Mouse (Mus musculus): ENCODE results near the gene Tnni1. TPM values are rescaled to one million over a fixed set of nuclear protein-coding genes. Genes with fewer than 3 reads are reported as not detected.
A peak's percentile ranks its signal among the peaks of the same experiment; 100 is the strongest.

Gene Tnni1
- total and polyA plus RNA-seq, 2 experiments from 2014 or later, result 0.57 TPM; not detected in 1

DNA sequence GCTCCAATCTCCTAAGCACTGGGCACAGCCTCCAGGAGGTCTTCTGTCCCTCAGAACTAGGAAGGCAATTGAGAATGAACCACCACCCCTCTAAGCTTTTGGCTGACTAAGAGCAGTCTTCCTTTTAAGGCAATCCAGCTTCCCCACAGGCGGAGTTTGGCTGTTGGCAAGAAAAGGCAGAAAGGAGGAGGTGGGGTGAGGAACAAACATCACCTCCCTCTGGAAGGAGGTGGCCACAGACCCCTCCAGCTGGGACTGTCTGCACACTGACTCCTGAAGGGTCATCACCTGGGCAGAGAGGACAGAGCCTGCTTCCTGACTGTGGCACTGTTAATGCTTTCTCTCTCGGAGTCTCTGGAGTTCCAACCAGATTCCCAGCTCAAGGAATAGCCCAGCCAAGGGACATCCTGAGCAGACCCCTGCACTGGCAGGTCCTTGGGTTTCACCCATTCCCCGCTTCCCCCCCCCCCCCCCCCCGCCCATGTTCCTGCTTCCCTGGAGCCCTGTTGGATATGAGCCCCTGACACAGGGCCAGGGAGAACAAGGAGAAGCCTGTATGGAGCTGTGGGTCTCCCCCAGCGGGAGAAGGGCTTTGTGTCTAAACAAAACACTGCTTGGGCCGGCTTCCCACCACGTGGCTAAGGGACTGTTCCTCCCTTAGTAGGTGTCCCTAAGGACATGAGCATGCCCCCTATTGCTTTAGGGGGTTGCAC lies 44.9 kb upstream of the Tnni1 start:
- WGBS, result 39% methylated on average over 5 of the region's 7 CpGs
- Histone ChIP-seq H3K36me3 (ENCODE audit: insufficient read depth, low read length) (no peaks in the 10 kb centered on the region), H3K9me3 (ENCODE audit: low read length) (no peaks in the 10 kb centered on the region), H3K4me3 (ENCODE audit: low read depth, low read length) (no peak overlapping the region), H3K4me1 (ENCODE audit: insufficient read depth, low read length) (no peaks in the 10 kb centered on the region), H3K9ac (replicated peaks; ENCODE audit: low read length, poor library complexity, severe bottlenecking) (no peak overlapping the region), H3K27ac (ENCODE audit: low read depth, low read length) (peak overlapping the region; percentile 32; the same call in 1 of the 2 replicates), H3K4me2 (ENCODE audit: low read depth, low read length, poor library complexity, severe bottlenecking) (no peak overlapping the region), H3K27me3 (ENCODE audit: insufficient read depth, low read length) (no peaks in the 10 kb centered on the region)
- peak; percentile 80 for DNase-seq (ENCODE audit: low spot score)
- peak; percentile 79 for ATAC-seq (ENCODE audit: low FRiP score)
- no peak for TF ChIP-seq CTCF (IDR thresholded peaks at IDR 0.05)

DNA sequence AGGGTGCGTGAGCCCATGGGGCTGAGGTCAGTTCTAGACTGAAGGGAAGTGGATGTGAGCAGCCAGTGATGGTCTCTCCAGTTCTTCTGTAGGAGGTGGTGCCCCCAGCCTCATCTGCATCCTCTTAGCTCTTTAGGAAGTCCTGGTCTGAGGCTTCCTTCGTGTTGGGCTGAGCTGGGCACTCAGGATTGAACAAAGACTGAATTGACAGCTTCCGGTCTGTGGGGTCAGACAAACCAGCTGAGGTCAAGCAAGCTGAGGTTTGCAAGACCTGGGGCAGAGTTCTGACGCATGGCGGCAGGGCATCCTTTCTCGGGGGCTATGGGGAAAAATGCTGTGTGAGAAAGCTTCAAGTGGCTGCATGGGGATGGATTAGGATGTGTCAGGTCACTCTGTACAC lies 43.8 kb upstream of the Tnni1 start:
- H3K36me3 ChIP-seq (ENCODE audit: insufficient read depth, low read length), result no peaks in the 10 kb centered on the region
- H3K4me1 ChIP-seq (ENCODE audit: insufficient read depth, low read length), result no peaks in the 10 kb centered on the region
- no peaks in the 10 kb centered on the region for H3K27me3 ChIP-seq (ENCODE audit: insufficient read depth, low read length)
- no peak overlapping the region for H3K27ac ChIP-seq (ENCODE audit: low read depth, low read length)
- H3K9ac ChIP-seq (replicated peaks; ENCODE audit: low read length, poor library complexity, severe bottlenecking), result no peak overlapping the region
- TF ChIP-seq CTCF (IDR thresholded peaks at IDR 0.05), result no peak
- no peak overlapping the region for H3K4me3 ChIP-seq (ENCODE audit: low read depth, low read length)
- 40% methylated on average over 6 of the region's 6 CpGs for WGBS
- ATAC-seq (ENCODE audit: low FRiP score) (no peak), DNase-seq (ENCODE audit: low spot score) (no peak)
- no peak overlapping the region for H3K4me2 ChIP-seq (ENCODE audit: low read depth, low read length, poor library complexity, severe bottlenecking)
- H3K9me3 ChIP-seq (ENCODE audit: low read length), result no peaks in the 10 kb centered on the region

DNA sequence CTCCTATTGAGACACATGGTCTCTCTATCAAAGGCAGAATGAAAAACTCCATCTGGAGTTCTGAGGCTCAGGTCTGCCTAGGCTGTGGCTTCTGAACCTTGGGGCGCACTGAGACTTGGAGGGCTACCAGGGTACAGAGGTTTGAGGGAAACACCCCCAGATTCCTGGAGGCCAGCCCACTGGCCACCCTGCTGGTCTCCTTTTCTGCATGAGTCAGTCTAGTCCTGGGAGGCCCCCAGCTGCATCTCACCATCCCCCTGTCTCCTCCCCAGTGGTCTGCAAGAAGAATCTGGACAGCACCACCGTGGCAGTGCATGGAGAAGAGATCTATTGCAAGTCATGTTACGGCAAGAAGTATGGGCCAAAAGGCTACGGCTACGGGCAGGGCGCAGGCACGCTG lies 34.2 kb upstream of the Tnni1 start:
- no peak for TF ChIP-seq CTCF (IDR thresholded peaks at IDR 0.05)
- no peaks in the 10 kb centered on the region for H3K9me3 ChIP-seq (ENCODE audit: low read length)
- H3K4me2 ChIP-seq (ENCODE audit: low read depth, low read length, poor library complexity, severe bottlenecking), result no peak overlapping the region

DNA sequence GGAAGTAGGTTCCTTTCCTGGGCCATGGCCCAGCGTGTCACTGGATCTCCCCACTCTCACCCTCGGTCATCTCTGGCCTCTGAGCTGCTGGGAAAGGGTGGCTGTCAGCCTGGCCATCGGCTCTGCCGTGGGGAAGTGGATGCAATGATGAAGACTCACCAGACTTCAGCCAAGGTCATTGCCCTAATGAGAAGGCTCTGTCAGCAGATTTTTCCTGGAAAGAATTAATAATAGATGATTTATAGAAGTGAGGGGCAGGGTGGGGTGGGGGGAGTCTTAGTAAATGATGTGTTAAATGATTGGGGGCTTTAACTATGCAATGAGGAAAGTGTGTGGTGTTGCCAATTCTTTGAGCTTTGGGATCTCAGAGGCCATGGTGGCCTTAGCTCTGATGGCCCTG lies 33.0 kb upstream of the Tnni1 start:
- WGBS, result 81% methylated on average over 4 of the region's 4 CpGs
- Histone ChIP-seq H3K27ac (ENCODE audit: low read depth, low read length) (no peak overlapping the region), H3K36me3 (ENCODE audit: insufficient read depth, low read length) (no peaks in the 10 kb centered on the region)

More for the DNA sequence above, 34.2 kb upstream of the Tnni1 start:
- ATAC-seq (ENCODE audit: low FRiP score), result no peak
- Histone ChIP-seq H3K4me1 (ENCODE audit: insufficient read depth, low read length) (no peaks in the 10 kb centered on the region), H3K36me3 (ENCODE audit: insufficient read depth, low read length) (no peaks in the 10 kb centered on the region), H3K9ac (replicated peaks; ENCODE audit: low read length, poor library complexity, severe bottlenecking) (no peak overlapping the region), H3K27ac (ENCODE audit: low read depth, low read length) (no peak overlapping the region), H3K4me3 (ENCODE audit: low read depth, low read length) (no peak overlapping the region), H3K27me3 (ENCODE audit: insufficient read depth, low read length) (no peaks in the 10 kb centered on the region; the same call in 1 of the 2 replicates)
- WGBS, result 89% methylated on average over 7 of the region's 7 CpGs
- DNase-seq (ENCODE audit: low spot score), result no peak

DNA sequence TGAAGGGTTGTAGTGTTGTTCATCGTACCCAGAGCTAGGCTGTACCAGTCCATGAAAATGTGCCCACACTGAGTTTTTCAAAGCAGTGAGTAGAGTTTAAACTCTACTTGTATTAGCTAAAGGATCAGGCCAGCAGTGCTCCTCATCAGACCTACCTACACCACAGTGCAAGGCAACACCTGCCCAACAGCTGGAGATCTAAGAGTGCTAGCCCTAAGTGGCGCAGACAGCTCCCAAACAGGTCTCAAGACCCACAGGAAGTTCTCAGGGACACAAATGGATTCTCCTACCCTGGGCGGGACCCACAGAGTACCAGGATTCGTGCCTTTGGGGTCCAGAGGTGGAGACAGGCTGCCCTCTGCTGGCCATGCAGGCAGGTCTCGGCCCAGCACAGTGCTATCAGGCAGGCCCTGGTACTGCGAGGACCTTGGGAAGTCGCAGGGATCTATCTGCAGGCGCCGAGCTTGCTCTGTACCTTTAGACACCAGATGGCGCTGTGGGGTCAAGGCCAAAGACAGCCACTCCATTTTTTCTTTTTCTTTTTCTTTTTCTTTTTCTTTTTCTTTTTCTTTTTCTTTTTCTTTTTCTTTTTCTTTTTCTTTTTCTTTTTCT lies 26.4 kb upstream of the Tnni1 start:
- DNase-seq (ENCODE audit: low spot score), result peak; percentile 95
- Histone ChIP-seq H3K27me3 (ENCODE audit: insufficient read depth, low read length) (no peaks in the 10 kb centered on the region), H3K9me3 (ENCODE audit: low read length) (no peaks in the 10 kb centered on the region), H3K9ac (replicated peaks; ENCODE audit: low read length, poor library complexity, severe bottlenecking) (no peak overlapping the region), H3K4me3 (ENCODE audit: low read depth, low read length) (no peak overlapping the region), H3K36me3 (ENCODE audit: insufficient read depth, low read length) (no peaks in the 10 kb centered on the region), H3K4me1 (ENCODE audit: insufficient read depth, low read length) (no peaks in the 10 kb centered on the region), H3K4me2 (ENCODE audit: low read depth, low read length, poor library complexity, severe bottlenecking) (no peak overlapping the region), H3K27ac (ENCODE audit: low read depth, low read length) (no peak overlapping the region)
- ATAC-seq (ENCODE audit: low FRiP score), result peak; percentile 97
- 14% methylated on average over 10 of the region's 10 CpGs for WGBS
- peak; percentile 96 for TF ChIP-seq CTCF (IDR thresholded peaks at IDR 0.05)

More for the DNA sequence above, 33.0 kb upstream of the Tnni1 start:
- DNase-seq (ENCODE audit: low spot score) (no peak), ATAC-seq (ENCODE audit: low FRiP score) (no peak)
- TF ChIP-seq CTCF (IDR thresholded peaks at IDR 0.05), result no peak
- Histone ChIP-seq H3K27me3 (ENCODE audit: insufficient read depth, low read length) (no peaks in the 10 kb centered on the region; the same call in 1 of the 2 replicates), H3K9ac (replicated peaks; ENCODE audit: low read length, poor library complexity, severe bottlenecking) (no peak overlapping the region), H3K4me2 (ENCODE audit: low read depth, low read length, poor library complexity, severe bottlenecking) (no peak overlapping the region), H3K4me3 (ENCODE audit: low read depth, low read length) (no peak overlapping the region), H3K9me3 (ENCODE audit: low read length) (no peaks in the 10 kb centered on the region), H3K4me1 (ENCODE audit: insufficient read depth, low read length) (no peaks in the 10 kb centered on the region)

DNA sequence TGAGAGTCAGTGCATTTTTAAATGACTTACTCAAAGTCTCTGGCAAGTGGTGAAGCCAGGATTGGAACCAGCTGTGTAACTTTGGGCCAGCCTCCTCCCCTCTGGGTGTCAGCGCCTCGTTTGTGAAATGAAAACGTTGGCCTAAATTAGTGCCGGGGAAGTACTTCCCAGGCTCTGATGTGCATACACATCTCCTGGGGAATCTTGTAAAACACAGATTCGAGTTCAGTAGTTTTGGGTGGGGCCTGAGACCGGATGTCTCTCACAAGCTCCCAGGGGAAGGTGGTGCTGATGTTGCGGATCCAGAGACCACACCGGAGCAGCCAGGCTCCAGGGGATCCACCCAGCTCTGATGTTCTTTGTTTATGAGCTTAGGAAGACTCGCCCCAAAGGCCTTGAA lies 23.9 kb upstream of the Tnni1 start:
- no peak for TF ChIP-seq CTCF (IDR thresholded peaks at IDR 0.05)
- ATAC-seq (ENCODE audit: low FRiP score) (no peak), DNase-seq (ENCODE audit: low spot score) (no peak)
- Histone ChIP-seq H3K27me3 (ENCODE audit: insufficient read depth, low read length) (no peaks in the 10 kb centered on the region), H3K4me1 (ENCODE audit: insufficient read depth, low read length) (no peaks in the 10 kb centered on the region), H3K9ac (replicated peaks; ENCODE audit: low read length, poor library complexity, severe bottlenecking) (no peak overlapping the region), H3K9me3 (ENCODE audit: low read length) (no peaks in the 10 kb centered on the region), H3K36me3 (ENCODE audit: insufficient read depth, low read length) (no peaks in the 10 kb centered on the region), H3K4me2 (ENCODE audit: low read depth, low read length, poor library complexity, severe bottlenecking) (no peak overlapping the region), H3K27ac (ENCODE audit: low read depth, low read length) (no peak overlapping the region), H3K4me3 (ENCODE audit: low read depth, low read length) (no peak overlapping the region)
- 66% methylated on average over 9 of the region's 9 CpGs for WGBS

Measured in midbrain, postnatal 0 days (tissue).